Mouse (Mus musculus): Measurements from ENCODE around the gene Zfr2.
A peak's percentile ranks its signal among the peaks of the same experiment; 100 is the strongest.

The Zfr2 gene

DNA sequence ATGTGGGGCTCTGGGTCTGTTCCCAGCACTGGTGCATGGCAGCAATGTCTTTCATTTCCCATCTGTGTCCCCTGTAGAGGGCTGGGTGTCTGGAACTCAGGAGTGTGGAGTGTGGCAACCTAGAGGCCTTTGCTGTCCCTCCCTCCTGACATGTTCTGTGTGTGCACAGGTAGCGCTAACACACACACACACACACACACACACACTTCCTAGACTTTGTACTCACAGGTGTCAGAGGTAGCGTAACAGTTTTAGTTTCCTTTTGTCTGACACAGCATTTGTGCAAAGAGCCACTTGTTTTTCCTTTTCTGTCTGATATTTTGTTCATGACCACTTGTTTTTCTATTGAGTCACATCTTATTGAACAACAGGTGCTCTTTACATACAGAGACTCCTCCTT lies 14.8 kb downstream of the Zfr2 start:
- DNase-seq (ENCODE audit: low spot score), result no peak

GRCm38 (mm10) chr10:81249442-81249841 lies 16.5 kb downstream of the Zfr2 start:
- no peak for DNase-seq (ENCODE audit: low spot score)

- DNase-seq (ENCODE audit: low spot score), result peak; percentile 32
These were observed 19.8 kb downstream of the Zfr2 start, which contains the start of gene Matk for GRCm38 (mm10) chr10:81252424-81253419. Matk (plus strand) TSS chr10:81252935.

DNA sequence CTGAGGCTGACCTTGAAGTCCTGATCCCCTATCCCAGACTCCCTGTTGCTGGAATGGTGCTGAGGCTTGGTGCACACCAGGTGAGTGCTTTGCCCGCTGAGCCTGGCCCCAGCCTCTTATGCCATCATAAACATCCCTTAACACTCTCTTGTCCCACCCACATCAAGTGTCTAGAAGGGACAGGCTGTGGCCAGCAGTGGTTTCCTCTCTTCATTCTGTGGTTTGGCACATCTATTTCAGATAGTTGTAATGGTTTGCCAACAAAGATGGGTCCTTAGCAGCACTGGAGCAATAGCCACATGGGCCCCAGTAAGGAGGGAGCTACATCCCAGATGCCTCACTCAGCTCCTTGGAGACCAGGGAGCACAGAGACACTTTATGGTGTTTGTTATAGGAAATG lies 21.9 kb downstream of the Zfr2 start:
- no peak for DNase-seq (ENCODE audit: low spot score)

- no peak for DNase-seq (ENCODE audit: low spot score)
These were observed 24.4 kb downstream of the Zfr2 start for GRCm38 (mm10) chr10:81257158-81258039.

DNA sequence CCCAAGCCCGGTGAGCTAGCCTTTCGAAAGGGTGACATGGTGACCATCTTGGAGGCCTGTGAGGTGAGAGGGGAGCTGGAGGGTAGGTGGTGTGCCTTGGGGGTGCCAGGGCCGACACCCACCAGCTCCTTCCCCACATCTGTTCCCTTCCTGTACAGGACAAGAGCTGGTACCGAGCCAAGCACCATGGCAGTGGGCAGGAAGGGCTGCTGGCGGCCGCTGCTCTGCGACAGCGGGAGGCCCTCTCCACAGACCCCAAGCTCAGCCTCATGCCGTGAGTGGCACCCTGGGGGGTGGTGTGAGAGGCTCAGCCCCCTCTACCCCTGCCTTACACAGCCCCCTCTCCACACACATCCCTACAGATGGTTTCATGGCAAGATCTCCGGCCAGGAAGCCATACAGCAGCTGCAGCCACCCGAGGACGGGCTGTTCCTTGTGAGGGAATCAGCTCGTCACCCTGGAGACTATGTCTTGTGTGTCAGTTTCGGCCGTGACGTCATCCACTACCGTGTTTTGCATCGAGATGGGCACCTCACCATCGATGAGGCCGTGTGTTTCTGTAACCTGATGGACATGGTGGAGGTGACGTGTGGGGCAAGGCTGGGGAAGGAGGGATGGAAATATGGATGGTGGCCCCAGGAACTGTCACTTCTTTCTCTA lies 26.4 kb downstream of the Zfr2 start:
- peak; percentile 12 for DNase-seq (ENCODE audit: low spot score)

GRCm38 (mm10) chr10:81261025-81261424 lies 28.1 kb downstream of the Zfr2 start:
- no peak for DNase-seq (ENCODE audit: low spot score)

DNA sequence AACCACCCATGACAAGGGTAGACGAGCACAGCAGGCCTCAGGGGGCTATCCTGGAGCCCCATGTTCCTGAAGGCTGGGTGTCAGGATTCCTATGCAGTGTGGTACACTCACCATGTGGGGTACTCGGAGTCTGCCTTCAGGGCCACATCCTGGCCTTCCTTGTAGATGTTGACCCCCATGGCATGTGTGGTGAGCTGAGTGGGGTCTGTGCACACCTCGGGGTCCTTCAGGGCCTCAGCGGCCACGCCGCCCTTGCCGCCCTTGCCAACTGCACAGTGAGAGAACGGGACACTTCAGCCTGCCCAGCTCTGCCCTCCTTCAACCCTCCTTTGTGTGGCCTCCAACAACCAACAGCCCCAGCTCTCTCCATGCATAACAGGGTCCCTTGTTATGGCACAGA lies 32.6 kb downstream of the Zfr2 start:
- DNase-seq (ENCODE audit: low spot score), result no peak

DNA sequence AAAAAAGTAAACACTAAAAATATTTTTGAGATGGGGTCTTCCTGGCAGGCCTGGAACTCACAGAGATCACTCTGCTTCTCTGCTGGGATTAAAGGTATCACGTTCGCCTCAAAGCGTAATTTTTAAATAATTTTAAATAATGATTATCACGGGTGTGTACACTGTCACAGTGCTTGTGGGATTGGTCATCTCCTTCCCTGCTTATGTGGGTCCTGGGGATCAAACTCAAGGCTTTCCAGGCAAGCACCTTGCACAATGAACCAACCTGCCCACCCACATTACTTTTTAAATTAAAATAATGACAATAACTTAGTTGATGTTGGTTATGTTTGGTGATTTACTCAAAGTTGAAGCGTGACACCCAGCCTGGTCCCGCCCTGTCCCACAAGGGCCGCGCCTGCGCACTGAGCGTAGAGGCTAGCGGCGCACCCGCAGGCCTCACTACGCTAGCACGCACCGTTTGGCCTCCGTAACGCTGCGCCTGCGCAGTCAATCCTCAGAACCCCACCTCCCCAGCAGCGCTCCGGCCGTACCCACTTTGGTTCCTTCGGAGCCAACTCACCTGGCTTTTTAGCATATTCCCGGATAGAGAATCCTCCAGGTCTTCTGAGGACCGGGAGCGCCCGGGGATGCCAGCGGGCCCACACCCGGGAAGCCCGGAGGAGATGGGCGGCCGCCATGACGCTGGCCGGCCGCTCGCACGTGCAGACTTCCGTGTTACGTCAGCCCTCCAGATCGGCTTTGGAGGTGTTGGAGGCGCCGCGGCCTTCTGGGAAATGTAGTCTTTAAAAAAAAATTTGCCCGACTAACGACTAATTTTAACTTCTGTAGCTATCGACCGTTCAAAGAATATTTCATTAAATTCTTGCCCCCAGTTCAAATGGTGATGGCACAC lies 33.5 kb downstream of the Zfr2 start, which contains the start of the genes Mrpl54 and Apba3:
Mrpl54 (minus strand) TSS at position 724 of the 895 bp plus-strand sequence.
Apba3 (plus strand) TSS at position 750 of the 895 bp plus-strand sequence.
- peak; percentile 98 for DNase-seq (ENCODE audit: low spot score)

- peak; percentile 94 for DNase-seq (ENCODE audit: low spot score)
These were observed 35.1 kb downstream of the Zfr2 start for GRCm38 (mm10) chr10:81268056-81268455.

GRCm38 (mm10) chr10:81268643-81269412 lies 35.9 kb downstream of the Zfr2 start:
- no peak for DNase-seq (ENCODE audit: low spot score)

GRCm38 (mm10) chr10:81272356-81272755 lies 39.4 kb downstream of the Zfr2 start:
- DNase-seq (ENCODE audit: low spot score), result no peak

GRCm38 (mm10) chr10:81273842-81274241 lies 40.9 kb downstream of the Zfr2 start:
- no peak for DNase-seq (ENCODE audit: low spot score)

GRCm38 (mm10) chr10:81277676-81278075 lies 44.7 kb downstream of the Zfr2 start:
- DNase-seq (ENCODE audit: low spot score), result no peak

DNA sequence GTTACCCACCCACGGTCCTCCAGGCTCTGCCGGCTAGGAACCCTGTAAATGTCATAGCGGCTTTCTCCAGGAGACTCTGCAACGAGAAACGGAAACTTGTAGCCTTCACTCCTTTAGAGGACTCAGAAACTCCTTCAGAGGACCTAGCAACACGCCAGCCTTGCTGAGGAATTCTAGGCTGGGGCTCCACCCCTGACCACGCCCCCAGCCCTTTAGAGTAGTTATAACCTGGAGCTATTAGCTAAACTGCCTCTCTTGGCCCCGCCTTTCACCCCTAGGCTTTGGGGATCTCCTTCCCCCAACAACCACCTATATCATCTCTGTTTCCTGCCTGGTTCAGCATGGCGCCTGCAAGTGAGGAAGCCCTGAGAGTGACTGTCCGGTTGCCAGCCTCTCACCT lies 46.5 kb downstream of the Zfr2 start:
- DNase-seq (ENCODE audit: low spot score), result no peak

DNA sequence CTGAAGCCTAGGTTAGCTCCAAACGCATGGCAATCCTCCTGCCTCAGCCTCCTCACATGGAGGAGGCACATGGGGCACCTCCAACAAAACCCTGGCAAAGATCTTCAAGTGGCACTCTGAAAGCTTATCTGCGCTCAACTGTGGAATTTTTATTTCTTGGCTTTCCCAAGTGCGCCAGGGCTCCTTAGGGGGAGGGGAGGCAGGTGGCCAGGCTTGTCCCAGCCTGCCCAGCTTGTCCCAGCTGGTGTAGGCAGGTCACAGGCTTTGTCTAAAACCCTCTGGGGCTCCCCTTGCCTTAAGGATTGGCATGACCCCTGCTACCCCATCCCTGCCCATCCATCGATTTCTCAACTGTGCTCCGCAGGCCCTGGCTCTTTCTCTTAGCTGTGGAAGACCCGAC lies 51.2 kb downstream of the Zfr2 start:
- DNase-seq (ENCODE audit: low spot score), result no peak

GRCm38 (mm10) chr10:81284719-81285118 lies 51.8 kb downstream of the Zfr2 start:
- DNase-seq (ENCODE audit: low spot score), result no peak

DNA sequence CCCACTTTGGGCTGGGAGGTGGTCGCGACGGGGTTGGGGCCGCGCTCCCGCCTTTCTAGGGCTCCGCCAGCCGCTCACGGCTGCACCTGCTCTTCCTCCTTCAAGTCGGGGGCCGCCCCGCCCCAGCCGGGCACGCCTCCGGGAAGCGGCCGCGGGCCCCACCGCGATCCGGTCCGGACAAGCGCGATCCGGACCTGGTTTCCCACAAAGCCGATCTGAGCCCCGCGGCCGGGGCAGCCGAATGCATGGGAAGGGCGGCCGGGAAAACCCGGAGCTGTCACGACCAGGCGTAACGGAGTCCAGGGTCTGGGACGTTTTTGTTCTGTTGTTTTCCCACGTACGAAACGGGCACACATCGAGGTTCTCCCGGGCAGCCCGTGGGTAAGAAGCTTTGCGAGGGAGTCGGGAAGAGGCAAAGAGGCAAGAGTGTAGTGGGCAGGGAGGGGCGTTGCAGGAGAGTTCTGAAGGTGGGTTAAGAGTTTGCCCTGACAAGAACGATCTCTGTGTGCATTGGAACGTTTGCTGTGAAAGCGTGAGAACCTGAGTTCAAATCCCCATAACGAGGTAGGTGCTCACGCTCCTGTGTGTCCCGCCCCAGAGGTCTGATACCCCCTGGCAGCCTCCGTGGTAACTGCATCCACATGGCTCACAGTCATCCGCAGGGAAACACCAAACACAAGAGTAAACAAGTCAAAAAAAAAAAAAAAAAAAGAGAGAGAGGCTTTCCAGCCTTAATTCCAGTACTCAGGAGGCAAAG lies 52.9 kb downstream of the Zfr2 start:
- peak; percentile 96 for DNase-seq (ENCODE audit: low spot score)

- no peak for DNase-seq (ENCODE audit: low spot score)
These were observed 53.6 kb downstream of the Zfr2 start for GRCm38 (mm10) chr10:81286586-81286985.
